Mouse (Mus musculus) heart, adult 2 months (tissue): ENCODE measurements around the gene Ddx17. TPM values are rescaled to one million over a fixed set of nuclear protein-coding genes. Genes with fewer than 3 reads are reported as not detected.

ENCODE experiments used
- DNase-seq, 2 experiments: peaks; one replicate each; pipeline ENCODE4 v3.0.0; 2021
- H3K27ac ChIP-seq: fragments of 200-600 bp; 2 replicates; pipeline ENCODE4 v1.8.1; 2022
- H3K27me3 ChIP-seq: fragments of 200-500 bp; 2 replicates; pipeline ENCODE4 v1.6.1; 2012; ENCODE audit warnings: mild to moderate bottlenecking, low read length, inconsistent platforms, mixed read lengths; ENCODE audit not compliant: control insufficient read depth, insufficient read depth
- H3K36me3 ChIP-seq: fragments of 200-500 bp; 2 replicates; pipeline ENCODE4 v1.6.1; 2012; ENCODE audit warnings: low read length, inconsistent platforms; ENCODE audit not compliant: control insufficient read depth, insufficient read depth
- H3K4me1 ChIP-seq: fragments of 200-500 bp; 2 replicates; pipeline ENCODE4 v1.6.1; 2011; ENCODE audit warnings: low read length; ENCODE audit not compliant: control insufficient read depth, insufficient read depth
- H3K4me3 ChIP-seq: fragments of 200-600 bp; 2 replicates; pipeline ENCODE4 v1.8.1; 2022
- H3K79me2 ChIP-seq: fragments of 200-500 bp; replicated peaks from 2 replicates; pipeline ENCODE4 v1.6.1; 2012; ENCODE audit warnings: mild to moderate bottlenecking, inconsistent platforms, low read length, moderate library complexity, mixed read lengths; ENCODE audit not compliant: control insufficient read depth, insufficient read depth
- H3K9ac ChIP-seq: fragments of 200-500 bp; 2 replicates; pipeline ENCODE4 v1.6.1; 2012; ENCODE audit warnings: low read depth, mild to moderate bottlenecking, control low read depth, inconsistent platforms, low read length, mixed read lengths
- CTCF ChIP-seq: fragments of 200-600 bp; IDR thresholded peaks from 2 replicates; pipeline ENCODE4 v1.8.1; 2022; ENCODE audit warnings: antibody characterized with exemption, mild to moderate bottlenecking, moderate library complexity
- EP300 ChIP-seq: fragments of 200-500 bp; IDR thresholded peaks from 2 replicates; pipeline ENCODE4 v1.6.1; 2011; ENCODE audit warnings: low read depth, low read length, control low read depth; ENCODE audit not compliant: insufficient read depth
- POLR2A ChIP-seq: fragments of 200-500 bp; IDR thresholded peaks from 2 replicates; pipeline ENCODE4 v1.6.1; 2011; ENCODE audit warnings: mild to moderate bottlenecking, low read depth, low read length, control low read depth; ENCODE audit not compliant: insufficient read depth
- WGBS: fragments of 180-500 bp; shearing (Covaris S2); methylation state at CpG from one replicate; pipeline ENCODE4 v1.1.7; 2018; 5-methylcytosine and 5-hydroxymethylcytosine counted together
- intact Hi-C: fragments of 180-260 bp; cut with DNase I; formaldehyde crosslinking; loops from one replicate; pipeline ENCODE4 v1.15.1; 2025
- polyA plus RNA-seq: library from polyadenylated mRNA; depleted of rRNA; stranded (reverse); fragments of >200 nt; gene quantifications from 2 replicates; pipeline ENCODE4 v1.2.3, GENCODE M21; 2012
- total RNA-seq, 2 experiments: library from RNA; stranded (reverse); gene quantifications; 2 replicates each; pipeline ENCODE4 v1.2.3; 2021

Gene Ddx17
- total and polyA plus RNA-seq, 3 experiments = 77.6 to 122 (median 95.1) TPM

DNA sequence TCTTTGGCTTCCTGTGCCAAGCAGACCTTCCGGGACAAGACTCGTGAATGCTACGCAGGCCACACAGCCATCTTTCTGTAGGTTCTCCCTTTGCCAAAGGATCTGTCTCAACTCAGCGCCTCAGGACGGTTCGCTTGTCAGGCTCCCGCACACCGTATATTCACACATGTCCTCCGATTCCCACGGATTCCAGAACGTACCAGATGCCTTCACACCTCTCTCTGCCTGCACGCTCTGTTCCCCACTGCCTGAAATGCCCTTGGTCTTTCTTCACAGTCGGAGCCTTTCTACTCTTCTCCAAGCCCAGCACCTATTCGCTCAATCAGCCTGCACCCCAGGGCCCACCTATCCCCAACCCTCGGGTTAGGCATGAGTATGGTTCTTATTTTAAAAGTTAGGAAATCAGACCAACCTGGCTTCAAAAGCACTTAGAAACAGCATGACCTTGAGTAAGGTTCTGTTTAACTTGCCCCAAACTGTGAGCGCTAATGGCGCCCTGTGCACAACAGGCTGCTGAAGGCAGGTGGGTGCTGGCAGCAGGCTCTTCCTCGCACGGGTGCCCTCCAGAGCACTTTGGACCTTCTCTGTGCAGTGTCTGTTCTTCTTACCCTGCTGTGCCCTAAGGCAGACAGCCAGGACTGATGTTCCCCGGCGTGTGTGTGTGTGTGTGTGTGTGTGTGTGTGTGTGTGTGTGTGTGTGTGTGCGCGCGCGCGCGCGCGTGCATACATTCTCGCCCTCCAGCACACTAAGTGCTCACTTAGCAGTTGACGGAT is 39.3 kb downstream of the Ddx17 start:
- 56% methylated on average over 31 of the region's 31 CpGs for WGBS
- peaks cover 13% of the 10 kb centered on the region for H3K27me3 ChIP-seq

DNA sequence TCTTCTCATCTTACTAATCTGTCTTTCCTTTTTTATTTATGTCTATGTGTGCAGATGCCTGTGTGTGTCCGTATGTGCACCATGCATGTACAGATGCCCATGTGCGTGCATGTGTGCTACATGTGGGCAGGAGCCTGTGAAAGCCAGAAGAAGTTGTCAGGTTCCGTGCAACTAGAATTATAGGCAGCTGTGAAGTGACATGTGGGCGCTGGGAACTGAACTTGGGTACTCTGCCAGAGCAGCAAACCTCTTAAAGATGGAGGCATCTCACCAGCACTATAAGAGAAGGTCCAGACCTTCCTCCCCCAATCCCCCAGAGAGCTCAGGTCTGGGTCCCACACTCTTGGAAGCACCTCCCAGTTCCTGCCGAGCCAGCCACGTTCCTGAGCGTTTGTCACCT is 40.1 kb downstream of the Ddx17 start:
- DNase-seq = no peak
- Histone ChIP-seq H3K36me3 (no peaks in the 10 kb centered on the region), H3K79me2 (no peaks in the 10 kb centered on the region), H3K4me3 (no peak overlapping the region), H3K9ac (no peak overlapping the region), H3K27ac (no peak overlapping the region), H3K4me1 (peaks cover 4% of the 10 kb centered on the region), H3K27me3 (peaks cover 13% of the 10 kb centered on the region)
- WGBS = 48% methylated on average over 7 of the region's 7 CpGs
- no peak for TF ChIP-seq CTCF
- TF ChIP-seq POLR2A = no peak
- no peak for TF ChIP-seq EP300
- intact Hi-C loops = no loop called here

More for the DNA sequence above, 39.3 kb downstream of the Ddx17 start:
- Histone ChIP-seq H3K9ac (no peak overlapping the region), H3K27ac (no peak overlapping the region), H3K4me1 (peaks cover 4% of the 10 kb centered on the region), H3K4me3 (no peak overlapping the region), H3K36me3 (no peaks in the 10 kb centered on the region), H3K79me2 (no peaks in the 10 kb centered on the region)
- no peak for DNase-seq
- TF ChIP-seq CTCF (no peak), POLR2A (no peak), EP300 (no peak)
- intact Hi-C loops = no loop called here

- Histone ChIP-seq H3K36me3 (no peaks in the 10 kb centered on the region), H3K27ac (no peak overlapping the region), H3K4me1 (peaks cover 2% of the 10 kb centered on the region), H3K9ac (peak overlapping the region; percentile 62), H3K27me3 (peaks cover 9% of the 10 kb centered on the region), H3K4me3 (peak overlapping the region; percentile 61), H3K79me2 (no peaks in the 10 kb centered on the region)
- TF ChIP-seq CTCF (no peak), POLR2A (no peak), EP300 (no peak)
- peak; percentile 65 to 78 for DNase-seq
- intact Hi-C loops = no loop called here
- WGBS = 2% methylated on average over 35 of the region's 71 CpGs
Observed at GRCm38 (mm10) chr15:79505616-79506283, 40.8 kb downstream of the Ddx17 start.

GRCm38 (mm10) chr15:79504707-79505452 is 41.7 kb downstream of the Ddx17 start, which contains the start of gene Kcnj4:
Gene Kcnj4, minus strand, starts transcription at chr15:79505241.
- 3% methylated on average over 60 of the region's 60 CpGs for WGBS
- Histone ChIP-seq H3K4me1 (peaks cover 2% of the 10 kb centered on the region), H3K9ac (peak within 1 kb of the TSS; percentile 62), H3K27me3 (peaks cover 9% of the 10 kb centered on the region), H3K36me3 (no peaks in the 10 kb centered on the region), H3K4me3 (peak within 1 kb of the TSS; percentile 61), H3K27ac (no peak within 1 kb of the TSS), H3K79me2 (no peaks in the 10 kb centered on the region)
- intact Hi-C loops = no loop called here
- peak in 1 of 2 experiments; percentile 45 for DNase-seq
- TF ChIP-seq POLR2A (no peak), EP300 (no peak), CTCF (no peak)

DNA sequence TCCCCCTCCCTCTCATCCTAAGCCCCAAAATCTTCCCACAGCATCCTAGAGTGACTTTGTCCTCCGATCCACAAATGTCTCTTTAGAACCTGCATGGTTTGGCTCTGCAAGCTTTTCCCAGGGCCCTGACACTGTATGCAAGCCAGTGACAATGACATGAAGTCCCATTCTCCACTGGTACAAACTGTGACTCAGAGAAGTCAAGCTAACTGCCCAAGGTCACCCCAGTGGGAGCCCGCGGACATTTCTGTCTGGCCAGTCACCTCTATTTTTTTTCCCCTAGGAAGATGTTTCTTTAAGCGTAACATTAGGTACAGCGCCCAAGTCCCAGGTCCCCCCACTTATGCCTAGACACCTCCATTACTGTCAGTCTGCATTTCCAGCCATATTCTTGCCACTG is 43.1 kb downstream of the Ddx17 start:
- intact Hi-C loops = no loop called here
- Histone ChIP-seq H3K9ac (no peak overlapping the region), H3K27ac (no peak overlapping the region), H3K79me2 (no peaks in the 10 kb centered on the region), H3K36me3 (no peaks in the 10 kb centered on the region), H3K4me3 (no peak overlapping the region), H3K4me1 (peaks cover 2% of the 10 kb centered on the region), H3K27me3 (peaks cover 9% of the 10 kb centered on the region)
- TF ChIP-seq POLR2A (no peak), CTCF (no peak), EP300 (no peak)
- no peak for DNase-seq
- WGBS = 74% methylated on average over 5 of the region's 5 CpGs
